Mouse (Mus musculus) 3134 (cell line): ENCODE data around the gene Il16.

ENCODE experiments used
- DNase-seq: peaks from one replicate; pipeline ENCODE4 v3.0.0-alpha.2; 2011; ENCODE audit warnings: low spot score; ENCODE audit not compliant: insufficient read length; ENCODE audit errors: extremely low read depth

Gene Il16

DNA sequence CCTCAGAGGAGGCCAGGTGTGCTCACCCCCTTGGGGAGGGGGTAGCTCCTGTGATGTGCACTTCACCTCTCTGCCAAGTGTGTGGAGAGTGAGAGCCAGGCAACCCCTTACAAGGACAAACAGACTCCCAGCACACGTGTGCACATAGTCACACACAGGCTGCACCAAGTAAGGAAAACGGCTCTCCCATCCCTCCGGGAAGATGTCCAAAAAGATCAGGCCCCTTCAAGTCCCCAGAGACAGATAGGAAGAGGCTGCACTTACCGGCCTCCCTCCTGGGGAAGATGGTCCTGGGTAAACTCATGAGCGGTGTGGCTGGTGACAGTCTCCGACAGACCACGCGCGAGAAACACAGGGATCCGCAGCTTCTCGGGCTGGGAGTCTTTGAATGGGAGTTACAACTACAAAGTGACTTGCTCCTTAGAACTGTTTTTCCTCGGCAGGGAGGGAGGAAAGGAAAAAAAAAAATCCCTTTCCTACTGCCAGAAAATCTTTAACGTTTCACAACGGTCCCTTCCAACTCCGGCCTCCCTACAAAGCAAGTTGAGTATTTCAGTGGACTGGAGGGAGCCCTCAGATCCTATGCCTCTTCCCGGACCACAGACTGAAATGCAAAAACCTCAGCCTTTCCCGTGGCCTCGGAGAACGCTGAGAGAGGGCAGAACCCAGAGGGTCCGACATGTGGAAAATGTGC lies at the start of gene Il16:
Gene Il16 (minus strand): TSS at position 314 of the 694 bp plus-strand sequence.
- DNase-seq = no peak

DNA sequence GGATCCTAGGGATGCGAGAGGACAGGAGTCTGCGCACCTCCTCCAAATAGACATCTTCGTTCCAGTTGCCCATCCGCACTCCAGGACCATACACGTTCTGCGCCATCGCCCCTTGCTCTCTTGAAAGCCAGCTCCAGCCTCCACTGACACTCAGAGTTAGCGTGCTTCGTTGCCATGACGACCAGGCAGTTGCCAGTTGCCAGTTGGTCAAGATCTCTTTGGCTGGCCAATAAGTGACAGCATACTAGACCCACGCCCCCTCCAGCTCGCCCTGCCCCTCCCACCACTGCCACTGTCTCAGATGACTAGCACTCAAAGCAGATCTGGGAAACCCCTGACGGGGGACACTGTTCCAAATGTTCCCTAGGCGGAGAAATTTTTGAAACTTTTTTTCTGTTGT lies 49.2 kb upstream of the Il16 start, which contains the start of gene Cfap161:
Gene Cfap161 (minus strand): TSS at position 176 of the 400 bp plus-strand sequence.
- no peak for DNase-seq

DNA sequence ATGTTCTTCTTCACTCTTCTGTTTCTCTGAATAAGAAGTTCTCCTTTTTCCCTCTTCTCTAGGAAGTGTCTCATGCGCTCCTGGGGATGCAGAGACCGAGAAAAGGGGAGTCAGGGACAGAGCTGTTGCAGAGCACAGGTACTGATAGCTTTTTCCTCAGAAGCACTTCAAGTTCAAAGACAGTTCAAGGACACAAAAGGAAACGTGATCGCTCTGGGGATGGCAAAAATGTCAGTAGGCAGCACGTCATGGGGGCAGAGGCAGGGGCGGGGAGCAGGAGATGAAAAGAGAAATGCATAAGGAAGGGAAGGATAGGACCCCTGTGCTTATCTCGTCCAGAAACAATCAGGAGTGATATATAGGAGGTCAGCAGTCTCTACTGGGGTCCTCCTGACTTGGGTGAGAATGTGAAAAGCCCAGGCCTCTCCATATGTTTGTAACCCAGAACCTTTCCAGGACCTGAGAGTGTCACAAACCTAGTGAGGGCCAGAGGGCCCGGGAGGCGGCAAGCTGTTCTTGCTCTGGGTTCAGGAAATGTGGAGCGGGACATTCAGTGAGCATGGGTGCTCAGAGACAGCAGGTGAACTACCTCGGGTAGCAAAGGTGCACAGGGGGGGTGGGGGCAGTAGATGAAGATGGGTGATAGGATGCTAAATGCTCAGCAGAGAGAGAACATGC lies 48.6 kb upstream of the Il16 start:
- no peak for DNase-seq

DNA sequence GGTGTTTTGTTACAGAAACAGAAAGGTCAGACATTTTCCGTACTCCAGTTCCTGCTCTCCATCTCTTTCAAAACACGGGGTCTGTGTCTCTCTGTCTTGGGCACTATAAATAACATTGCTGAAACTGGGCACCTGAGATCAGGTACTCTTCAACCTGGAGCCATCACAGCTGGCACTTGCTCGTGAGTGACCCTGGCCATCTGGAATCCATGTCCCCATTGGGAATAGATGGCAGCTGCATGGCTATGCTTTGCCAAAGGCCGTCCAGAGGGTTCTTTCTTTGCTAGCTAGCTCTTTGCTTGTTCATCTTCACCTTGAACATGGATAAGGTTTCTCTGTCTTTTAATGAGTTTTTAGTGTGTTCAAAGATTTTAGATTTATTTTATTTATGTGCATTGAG lies 35.4 kb upstream of the Il16 start:
- no peak for DNase-seq

DNA sequence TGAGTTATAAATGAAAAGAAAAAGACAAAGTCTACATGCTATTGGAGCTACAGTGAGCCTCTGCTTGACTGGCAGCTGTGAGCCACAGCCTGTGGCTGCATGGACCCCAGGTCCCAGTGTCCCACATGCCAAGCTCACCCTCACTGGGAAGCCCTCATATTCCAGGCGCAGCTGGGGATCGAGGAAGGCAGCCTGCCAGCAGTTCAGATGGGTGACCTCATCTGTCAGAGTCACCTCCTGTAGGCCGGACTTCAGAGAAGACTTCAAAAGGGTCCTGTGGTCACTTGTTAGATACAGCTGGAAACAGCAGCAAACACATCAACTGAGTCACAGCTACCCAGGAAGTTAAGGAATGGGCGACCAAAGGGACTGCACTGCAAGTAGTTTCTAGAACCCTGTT lies 34.5 kb upstream of the Il16 start:
- DNase-seq = peak; percentile 38

DNA sequence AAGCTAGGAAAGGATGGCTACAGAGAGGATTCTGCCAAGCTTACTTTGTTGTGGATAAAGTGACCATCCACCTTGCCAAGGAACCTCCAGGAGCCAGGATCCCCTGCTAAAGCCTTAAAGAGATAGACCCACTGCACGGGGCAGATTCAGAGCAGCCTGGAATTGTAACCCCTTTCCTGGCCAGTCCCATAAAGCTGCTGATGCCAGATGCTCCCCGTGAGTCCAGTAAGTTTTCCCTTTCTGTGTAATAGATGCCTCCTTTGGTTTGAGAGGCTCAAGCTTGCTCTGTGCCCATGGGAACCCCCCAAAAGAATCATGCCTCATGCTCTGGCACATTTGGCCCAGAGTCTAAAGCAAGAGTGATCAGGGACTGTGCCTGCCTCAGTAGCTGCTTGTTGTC lies 33.5 kb upstream of the Il16 start:
- no peak for DNase-seq

DNA sequence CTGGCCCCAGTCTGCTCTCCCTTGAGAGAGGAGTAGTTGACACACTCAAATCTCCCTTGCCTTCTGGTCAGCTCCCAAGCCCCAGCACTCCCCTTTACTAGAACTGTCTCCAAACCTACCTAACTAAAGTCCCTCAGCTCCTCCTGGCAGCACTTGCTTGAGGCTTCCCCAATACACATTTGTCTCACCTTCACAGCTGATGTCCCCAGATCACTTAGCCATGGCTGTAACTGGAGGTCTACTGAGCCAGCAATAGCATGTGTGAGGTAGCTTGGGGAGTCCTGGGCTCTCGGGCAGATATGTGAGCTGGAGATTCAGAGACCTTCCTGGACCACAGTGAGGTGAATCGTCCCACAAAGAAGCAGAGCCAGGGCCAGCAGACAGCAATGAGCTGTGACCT lies 33.0 kb upstream of the Il16 start:
- no peak for DNase-seq

DNA sequence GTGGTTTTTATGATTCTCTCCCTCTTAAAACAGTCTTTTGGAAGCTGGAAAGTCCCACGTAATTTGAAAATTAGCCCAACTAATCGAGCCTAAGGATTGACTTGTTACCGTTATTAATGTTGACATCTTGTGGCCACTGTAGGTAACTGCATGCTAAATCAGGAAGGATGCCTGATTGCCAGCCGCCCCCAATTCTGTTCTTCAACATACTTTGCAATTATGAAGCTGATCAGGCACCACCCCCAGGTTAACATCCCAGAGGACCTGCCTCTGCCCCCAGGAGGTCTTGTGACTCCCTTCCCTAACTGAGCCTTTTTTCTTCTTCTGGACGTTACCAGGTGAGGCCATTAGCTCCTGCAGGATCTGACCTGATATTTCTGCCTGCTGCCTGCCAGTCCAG lies 29.2 kb upstream of the Il16 start:
- DNase-seq = no peak

DNA sequence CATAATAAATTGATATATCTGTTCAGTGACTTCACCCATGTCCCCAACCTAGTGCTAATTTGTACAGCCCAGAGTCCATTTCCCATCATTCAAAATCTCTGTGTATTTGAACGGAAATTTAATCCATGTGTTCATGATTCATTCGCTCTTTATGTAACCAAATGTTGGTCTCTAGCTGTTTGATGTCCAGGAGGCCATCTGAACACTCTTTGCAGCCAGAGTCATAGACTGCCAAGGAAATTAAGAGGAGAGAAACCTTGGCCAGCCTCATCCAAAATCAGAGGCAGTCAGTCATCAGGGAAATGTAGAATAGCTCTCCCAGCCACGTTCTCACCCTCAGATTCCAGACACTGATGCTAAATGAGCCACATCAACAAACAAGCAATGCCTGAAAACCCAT lies 18.1 kb upstream of the Il16 start:
- DNase-seq = no peak

DNA sequence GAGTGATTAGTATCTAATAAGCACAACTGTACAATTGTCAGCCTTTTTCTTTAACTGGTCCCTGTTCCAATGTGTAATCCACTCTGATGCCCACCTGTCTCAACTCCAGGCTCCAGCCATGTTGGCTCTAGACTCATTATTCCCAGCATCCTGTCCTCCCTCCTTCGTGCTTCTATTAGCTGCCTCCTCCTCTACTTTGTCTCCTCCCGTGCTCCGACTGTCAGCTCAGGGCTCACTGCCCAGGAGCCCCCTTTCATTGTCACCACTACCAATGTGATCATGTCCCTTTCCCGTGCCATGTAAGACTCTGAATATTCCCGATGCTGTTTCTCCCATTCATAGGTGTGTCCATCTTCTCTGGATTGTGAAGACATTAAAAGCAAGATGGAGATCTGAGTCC lies 16.8 kb upstream of the Il16 start:
- no peak for DNase-seq

DNA sequence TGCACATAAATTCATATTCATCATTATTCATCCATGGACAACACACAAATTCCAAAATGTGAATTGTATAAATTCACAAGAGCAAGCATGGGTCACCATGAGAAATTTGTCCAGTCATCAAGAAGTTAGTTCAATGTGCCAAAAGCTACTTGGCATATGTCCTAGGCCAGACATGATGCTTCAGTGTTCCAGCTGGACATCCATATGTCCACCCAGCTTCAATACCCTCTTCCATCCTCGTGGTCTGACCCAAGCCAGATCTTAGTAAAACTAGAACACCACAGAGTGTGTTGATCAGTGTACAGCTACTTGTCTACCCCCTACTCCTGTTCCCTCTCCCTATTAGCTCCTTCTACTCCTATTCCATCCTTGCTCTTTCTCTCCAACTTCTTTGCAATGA lies 5.5 kb upstream of the Il16 start:
- DNase-seq = no peak

DNA sequence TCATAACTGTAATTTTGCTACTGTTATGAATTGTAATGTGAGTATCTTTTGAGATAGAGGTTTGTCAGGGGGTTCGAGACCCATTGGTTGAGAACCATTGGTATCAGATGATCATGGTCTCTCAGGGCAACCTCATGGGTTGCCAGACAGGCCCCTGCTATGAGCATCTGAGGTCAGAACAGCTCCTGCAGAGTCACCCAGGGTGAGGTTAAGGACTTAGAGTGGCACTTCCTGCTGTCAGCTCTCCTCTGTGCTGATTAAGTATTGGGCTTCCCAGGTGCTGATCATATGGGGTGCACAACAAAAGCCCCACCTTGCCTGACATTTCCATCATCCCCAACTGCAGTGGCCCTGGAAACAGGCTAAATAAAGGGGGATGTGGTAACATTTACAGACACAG lies 2.9 kb upstream of the Il16 start:
- no peak for DNase-seq

DNA sequence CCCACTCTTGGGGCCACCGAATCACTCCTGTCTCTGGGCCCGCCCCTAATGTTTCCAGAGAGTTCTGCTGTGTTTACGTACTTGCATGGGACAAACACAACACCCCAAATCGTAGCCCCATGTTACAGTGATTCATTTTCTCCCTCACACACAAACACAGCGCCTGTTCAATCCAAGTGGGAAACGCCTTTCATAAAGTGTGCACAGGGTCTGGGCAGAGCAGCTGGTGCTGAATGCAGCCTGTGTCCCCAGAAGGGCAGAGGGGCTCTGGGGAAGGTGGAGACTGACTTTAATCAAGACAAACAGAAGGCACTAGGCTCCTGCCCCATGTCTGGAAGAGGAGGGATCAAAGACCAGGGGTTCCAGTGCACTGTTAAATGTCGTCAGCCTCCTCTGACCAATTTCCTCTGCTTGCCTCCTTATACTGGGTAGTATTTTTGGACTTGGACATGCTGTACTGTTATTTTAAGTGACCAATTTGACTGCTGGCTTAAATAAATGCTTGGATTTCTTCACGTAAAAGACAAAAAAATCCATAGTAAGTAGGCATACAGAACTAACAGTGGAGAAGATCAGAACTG lies 671 bp upstream of the Il16 start:
- no peak for DNase-seq

DNA sequence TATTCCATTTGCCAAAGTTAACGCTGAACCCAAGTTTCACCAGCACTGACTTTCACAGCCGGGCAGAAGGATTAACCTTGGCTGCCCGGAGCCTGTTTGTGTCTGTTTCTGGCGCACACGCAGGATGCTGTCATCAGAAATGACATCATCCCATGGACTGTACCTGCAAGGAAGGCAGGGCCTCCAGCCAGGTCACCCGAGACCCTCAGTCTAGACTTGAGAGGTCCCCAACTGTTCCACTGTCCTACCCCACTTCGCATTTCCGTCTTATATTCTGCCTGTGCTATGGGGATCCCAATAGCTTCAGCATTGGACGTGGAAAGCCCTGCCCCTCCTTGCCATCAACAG lies 487 bp downstream of the Il16 start:
- no peak for DNase-seq

DNA sequence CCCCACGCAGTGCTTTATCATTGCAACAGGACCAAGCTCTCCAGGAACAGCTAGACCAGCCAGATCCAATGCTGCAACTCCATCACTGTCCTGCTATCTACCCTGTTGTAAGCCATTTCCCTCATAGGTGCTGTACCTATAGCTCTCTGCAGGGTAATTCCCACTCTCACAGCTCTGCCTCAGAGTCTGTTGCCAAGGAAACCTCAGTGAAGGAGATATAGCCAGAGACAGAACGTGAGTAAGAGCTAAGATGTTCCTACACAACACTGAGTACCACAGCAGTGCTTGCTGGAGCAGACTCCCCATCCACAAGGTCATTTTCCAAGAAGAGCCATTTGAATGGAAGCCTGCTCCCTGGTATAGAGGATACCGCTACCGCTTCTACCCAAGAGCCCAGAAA lies 1.3 kb downstream of the Il16 start:
- no peak for DNase-seq

DNA sequence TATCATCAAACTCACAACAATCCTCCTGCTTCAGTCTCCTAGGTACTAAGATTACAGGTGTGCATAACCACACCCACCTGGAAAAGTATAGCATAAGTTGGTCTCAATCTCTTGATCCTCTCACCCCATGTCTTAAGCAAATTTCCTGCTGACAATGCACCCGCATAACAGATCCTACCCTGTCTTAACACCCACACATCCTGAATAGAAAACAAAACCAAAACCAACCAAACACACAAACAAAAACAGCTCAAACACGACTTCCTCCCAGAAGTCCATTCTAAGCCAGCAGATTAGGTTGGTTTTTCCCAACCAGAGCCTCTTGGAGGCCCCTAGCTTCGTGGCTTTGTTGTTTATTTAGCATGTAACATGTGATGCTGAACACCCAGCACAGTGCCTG lies 2.8 kb downstream of the Il16 start:
- no peak for DNase-seq

DNA sequence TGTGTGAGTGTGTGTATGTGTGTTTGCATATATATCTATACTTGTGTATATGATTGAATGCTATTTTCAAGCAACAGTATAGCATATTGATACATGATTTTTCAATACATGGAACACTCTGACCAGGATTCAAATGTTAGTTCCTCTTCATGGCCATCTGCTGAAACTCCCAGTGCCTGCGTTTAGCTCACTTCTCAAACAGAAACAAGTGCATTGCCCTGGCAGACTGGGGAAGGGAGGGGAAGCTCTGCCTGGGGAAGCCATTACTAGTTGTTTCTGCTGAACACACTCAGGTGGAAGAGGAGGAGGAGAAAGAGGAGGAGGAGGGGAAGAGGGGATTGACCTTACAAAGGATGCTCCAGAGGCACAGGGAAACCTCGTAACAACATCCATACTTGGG lies 3.5 kb downstream of the Il16 start:
- no peak for DNase-seq

DNA sequence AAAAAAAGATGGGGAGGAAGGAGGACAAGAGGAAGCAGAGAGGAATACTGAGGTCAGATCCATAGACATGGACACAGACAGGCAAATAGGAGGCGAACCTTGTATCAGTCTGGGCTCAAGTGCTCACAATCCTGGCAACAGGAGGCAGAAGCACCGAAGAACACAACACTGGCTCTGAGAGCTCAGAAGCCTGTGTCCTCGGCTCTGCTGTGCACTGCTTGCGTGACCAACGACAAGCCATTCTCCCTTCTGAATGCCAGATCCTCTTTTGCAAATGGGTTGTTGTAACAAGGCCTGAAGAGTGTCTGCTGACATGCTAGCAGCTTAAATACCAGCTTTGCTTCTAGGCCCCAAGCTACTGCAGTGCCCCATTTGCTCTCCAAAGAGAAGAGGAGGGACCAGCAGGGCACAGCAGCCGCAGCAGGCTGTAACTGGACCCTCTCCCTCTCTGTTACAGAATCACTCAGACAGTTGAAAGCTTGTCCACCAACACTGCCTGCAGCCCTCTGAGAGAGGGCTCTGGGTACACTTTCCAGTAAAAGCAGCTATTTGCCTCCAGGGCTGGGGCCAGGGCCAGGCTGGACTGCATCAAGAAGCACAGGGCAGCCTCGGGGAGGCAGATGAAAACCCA lies 5.7 kb downstream of the Il16 start:
- DNase-seq = no peak

DNA sequence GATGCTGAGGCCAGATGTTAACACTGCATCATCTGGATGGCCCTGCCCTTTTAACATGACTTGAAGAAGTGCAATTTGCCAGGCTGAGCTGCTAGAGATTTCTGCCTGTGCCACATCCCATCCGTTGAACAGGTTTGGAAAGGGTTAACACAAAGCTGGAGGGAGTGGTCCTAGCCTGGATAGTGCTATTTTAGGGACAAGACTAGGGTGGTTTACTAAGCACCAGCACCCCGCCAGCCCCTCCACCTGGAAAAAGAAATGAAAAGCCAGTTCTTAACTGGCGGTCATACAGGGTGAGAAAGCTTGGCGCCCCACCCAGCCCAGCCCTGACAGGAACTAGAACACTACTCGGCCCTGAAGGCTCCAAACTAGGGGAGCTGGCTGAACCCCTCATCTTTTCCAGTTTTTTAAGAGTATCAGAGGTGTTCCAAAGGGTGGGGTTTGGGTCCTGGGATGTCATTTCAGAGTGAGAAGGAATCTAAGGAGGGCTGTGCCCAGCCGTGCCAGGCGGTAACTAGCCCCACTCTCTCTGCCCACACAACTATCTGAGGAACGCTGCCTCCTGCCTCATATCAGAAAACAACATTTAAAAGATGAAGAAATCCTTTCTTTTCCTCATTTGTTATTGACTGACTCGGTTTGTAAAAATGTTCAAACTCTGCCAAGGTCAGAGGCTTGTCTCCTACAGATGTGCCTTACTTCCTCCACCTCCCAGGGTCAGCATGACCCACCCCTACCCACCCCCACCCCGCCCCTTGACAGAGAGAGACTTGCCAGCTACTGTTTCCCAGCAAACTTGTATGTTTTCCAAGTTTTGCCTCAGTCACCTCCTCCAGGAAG lies 6.7 kb downstream of the Il16 start:
- no peak for DNase-seq

DNA sequence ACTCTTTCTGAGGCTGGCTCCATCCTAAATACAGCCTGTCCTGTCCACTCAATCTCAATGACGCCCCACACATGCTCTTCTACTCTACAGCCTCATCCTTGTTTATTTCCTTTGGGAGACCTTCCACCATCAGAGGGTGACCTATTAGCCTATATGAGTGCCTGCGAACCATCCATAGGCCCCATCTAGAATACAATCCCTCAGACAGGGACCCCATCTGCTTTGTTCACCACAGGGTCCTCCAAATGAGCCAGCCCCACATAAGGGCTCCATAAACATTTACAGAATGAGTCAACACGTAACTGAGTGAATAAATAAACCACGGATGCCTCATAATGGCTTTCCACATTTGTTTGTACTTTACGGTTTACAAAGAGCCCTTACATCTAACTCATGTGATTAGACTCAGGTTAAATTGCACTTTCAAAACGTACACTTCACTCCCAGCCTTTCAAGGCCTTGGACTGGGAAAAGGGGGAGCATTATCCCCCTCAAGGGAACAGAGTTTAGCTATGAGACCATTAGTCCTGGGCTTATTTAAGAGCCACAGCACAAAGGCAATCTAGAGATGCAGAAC lies 7.5 kb downstream of the Il16 start:
- no peak for DNase-seq
